7 mouse cellular contexts compared by ENCODE assay signal in genomic region chr10:81167200-81168086, GRCm38 (mm10). TPM values are rescaled to one million over a fixed set of nuclear protein-coding genes. Genes with fewer than 3 reads are reported as not detected.
DNase-seq lines count a peak whose midpoint lies in the region; ATAC-seq lines count a peak whose summit lies in the region.

TSS of gene Pias4 (minus strand) at chr10:81167923.

- H3K4me3 ChIP-seq in embryonic facial prominence, embryonic 12.5 days = peak within 1 kb of the TSS; percentile 99
- peak within 1 kb of the TSS; percentile 91 for H3K4me3 ChIP-seq in limb, embryonic 11.5 days (ENCODE audit: low read depth, low read length)
- H3K4me3 ChIP-seq in midbrain, embryonic 14.5 days (replicated peaks; ENCODE audit: low read depth, low read length) = peak within 1 kb of the TSS; percentile 86

- H3K9ac ChIP-seq in embryonic facial prominence, embryonic 12.5 days = peak within 1 kb of the TSS; percentile 88
- H3K9ac ChIP-seq in limb, embryonic 11.5 days (ENCODE audit: low read length) = peak within 1 kb of the TSS; percentile 81
- H3K9ac ChIP-seq in midbrain, embryonic 14.5 days (replicated peaks; ENCODE audit: low read length) = peak within 1 kb of the TSS; percentile 85

- H3K4me2 ChIP-seq in embryonic facial prominence, embryonic 12.5 days (replicated peaks) = peak within 1 kb of the TSS; percentile 90
- peak within 1 kb of the TSS; percentile 91 for H3K4me2 ChIP-seq in limb, embryonic 11.5 days (ENCODE audit: low read depth, severe bottlenecking)
- H3K4me2 ChIP-seq in midbrain, embryonic 14.5 days (ENCODE audit: low read length) = peak within 1 kb of the TSS; percentile 91

- H3K9me3 ChIP-seq in embryonic facial prominence, embryonic 12.5 days = no peaks in the 10 kb centered on the region
- H3K9me3 ChIP-seq in limb, embryonic 11.5 days (ENCODE audit: control insufficient read depth, low read length) = no peaks in the 10 kb centered on the region
- no peaks in the 10 kb centered on the region for H3K9me3 ChIP-seq in midbrain, embryonic 14.5 days (ENCODE audit: control insufficient read depth, low read length)

- H3K27ac ChIP-seq in embryonic facial prominence, embryonic 12.5 days = peak within 1 kb of the TSS; percentile 84
- peak within 1 kb of the TSS; percentile 38; the same call in 1 of the 2 replicates for H3K27ac ChIP-seq in limb, embryonic 11.5 days (replicated peaks; ENCODE audit: low read depth, low read length)
- H3K27ac ChIP-seq in midbrain, embryonic 14.5 days (replicated peaks; ENCODE audit: low read depth, low read length) = peak within 1 kb of the TSS; percentile 70

- no peaks in the 10 kb centered on the region for H3K27me3 ChIP-seq in embryonic facial prominence, embryonic 12.5 days
- no peaks in the 10 kb centered on the region for H3K27me3 ChIP-seq in limb, embryonic 11.5 days (ENCODE audit: control insufficient read depth, insufficient read depth, low read length)
- no peaks in the 10 kb centered on the region for H3K27me3 ChIP-seq in midbrain, embryonic 14.5 days (ENCODE audit: control insufficient read depth, insufficient read depth, low read length)

- peaks cover 15% of the 10 kb centered on the region for H3K4me1 ChIP-seq in embryonic facial prominence, embryonic 12.5 days
- H3K4me1 ChIP-seq in limb, embryonic 11.5 days (ENCODE audit: control insufficient read depth, insufficient read depth, low read length) = peaks cover 12% of the 10 kb centered on the region
- H3K4me1 ChIP-seq in midbrain, embryonic 14.5 days (ENCODE audit: control insufficient read depth, insufficient read depth, low read length) = peaks cover 17% of the 10 kb centered on the region

- H3K36me3 ChIP-seq in embryonic facial prominence, embryonic 12.5 days = peaks cover 16% of the 10 kb centered on the region
- peaks cover 5% of the 10 kb centered on the region for H3K36me3 ChIP-seq in limb, embryonic 11.5 days (ENCODE audit: control insufficient read depth, insufficient read depth, low read length)
- peaks cover 15% of the 10 kb centered on the region for H3K36me3 ChIP-seq in midbrain, embryonic 14.5 days (ENCODE audit: control insufficient read depth, insufficient read depth, low read length)

- ATAC-seq in embryonic facial prominence, embryonic 12.5 days (ENCODE audit: insufficient number of reproducible peaks, insufficient read depth, low FRiP score, low TSS enrichment) = peak; percentile 70
- peak; percentile 87 for ATAC-seq in limb, embryonic 11.5 days (ENCODE audit: insufficient number of reproducible peaks, low FRiP score, low TSS enrichment, low read depth)
- peak; percentile 94 for ATAC-seq in midbrain, embryonic 14.5 days (ENCODE audit: low FRiP score, low TSS enrichment)

- under 1% methylated on average over 64 of the region's 64 CpGs for WGBS in embryonic facial prominence, embryonic 12.5 days
- under 1% methylated on average over 53 of the region's 64 CpGs for WGBS in limb, embryonic 11.5 days
- WGBS in midbrain, embryonic 14.5 days = under 1% methylated on average over 63 of the region's 64 CpGs

- DNase-seq in adrenal gland, postnatal 25 days = peak; percentile 99
- peak; percentile 100 for DNase-seq in heart, adult 11 months
- DNase-seq in kidney, adult 18-20 months = peak; percentile 100
- peak; percentile 100 for DNase-seq in limb, embryonic 11.5 days (ENCODE audit: low spot score)
- peak; percentile 100 for DNase-seq in midbrain, embryonic 14.5 days
- DNase-seq in spleen, adult 18-20 months = peak; percentile 99 to 100

RNA-seq across cellular contexts. Expression of gene Pias4, which starts in this region (rescaled TPM):
- 33.1 and 36.9 TPM in 2 replicates for total RNA-seq in adrenal gland, postnatal 25 days (2021)
- 57.5 and 62.0 TPM in 2 replicates for polyA plus RNA-seq in embryonic facial prominence, embryonic 12.5 days (2016; fragmentation: Nextera tagmentation; extraction: Ambion mirVana)
- 53.3 and 56.9 TPM in 2 replicates for polyA plus RNA-seq in limb, embryonic 11.5 days (2014; fragmentation: Nextera tagmentation; extraction: Ambion mirVana)
- 49.2 and 55.7 TPM in 2 replicates for polyA plus RNA-seq in midbrain, embryonic 14.5 days (2014; fragmentation: Nextera tagmentation; extraction: Ambion mirVana)

Comparison
In these comparisons a context has a peak if more than half of its experiments do, and no peak if none do; other contexts are left out.
1. Peak in every context shown above with its lines: DNase-seq, ATAC-seq, H3K4me3 ChIP-seq and H3K27ac ChIP-seq.